Mouse (Mus musculus) embryonic facial prominence, embryonic 11.5 days (tissue): ENCODE data around the gene Ctsa. TPM values are rescaled to one million over a fixed set of nuclear protein-coding genes. Genes with fewer than 3 reads are reported as not detected.
A peak's percentile ranks its signal among the peaks of the same experiment; 100 is the strongest.
"Not testable (repeated sequence)": the region's sequence is repeated elsewhere in the genome, so short reads cannot be mapped to it uniquely, and the experiment has no call there.

ENCODE experiments used
- ATAC-seq: fragments of 200-750 bp; cut with Nextera tagmentation; replicated peaks from 2 replicates; pipeline ENCODE4 v1.8.0; 2017; ENCODE audit warnings: low read depth; ENCODE audit not compliant: insufficient number of reproducible peaks, low FRiP score, low TSS enrichment
- DNase-seq: peaks from one replicate; pipeline ENCODE4 v3.0.0-alpha.2; 2015; ENCODE audit warnings: low spot score
- H3K27ac ChIP-seq: fragments of 300-500 bp; sonication (generic); replicated peaks from 2 replicates; pipeline ENCODE4 v1.5.1; 2014; ENCODE audit warnings: mild to moderate bottlenecking, low read depth, low read length, control low read depth
- H3K27me3 ChIP-seq: fragments of 300-500 bp; sonication (generic); 2 replicates; pipeline ENCODE4 v1.6.1; 2014; ENCODE audit warnings: mild to moderate bottlenecking, low read length, moderate library complexity, mixed read lengths; ENCODE audit not compliant: control insufficient read depth, insufficient read depth
- H3K36me3 ChIP-seq: fragments of 300-500 bp; sonication (generic); replicated peaks from 2 replicates; pipeline ENCODE4 v1.6.1; 2014; ENCODE audit warnings: low read depth, mild to moderate bottlenecking, low read length, moderate library complexity, mixed read lengths; ENCODE audit not compliant: control insufficient read depth, insufficient read depth
- H3K4me1 ChIP-seq: fragments of 300-500 bp; sonication (generic); 2 replicates; pipeline ENCODE4 v1.6.1; 2014; ENCODE audit warnings: low read length, mixed read lengths; ENCODE audit not compliant: control insufficient read depth, insufficient read depth
- H3K4me2 ChIP-seq: fragments of 300-500 bp; sonication (generic); 2 replicates; pipeline ENCODE4 v1.6.1; 2014; ENCODE audit warnings: low read depth, mild to moderate bottlenecking, control low read depth, low read length, moderate library complexity
- H3K4me3 ChIP-seq: fragments of 300-500 bp; sonication (generic); 2 replicates; pipeline ENCODE4 v1.5.1; 2014; ENCODE audit warnings: low read depth, low read length, control low read depth
- H3K9ac ChIP-seq: fragments of 300-500 bp; sonication (generic); replicated peaks from 2 replicates; pipeline ENCODE4 v1.6.1; 2014; ENCODE audit warnings: mild to moderate bottlenecking, control low read depth, low read length
- H3K9me3 ChIP-seq: fragments of 300-500 bp; sonication (generic); replicated peaks from 2 replicates; pipeline ENCODE4 v1.6.1; 2016; ENCODE audit warnings: mild to moderate bottlenecking, low read length, inconsistent platforms, mixed read lengths; ENCODE audit not compliant: control insufficient read depth
- WGBS: fragments of 180-500 bp; shearing (Covaris S2); extraction: QIAGEN DNeasy Blood & Tissue Kit; methylation state at CpG from one replicate; pipeline ENCODE4 v1.1.7; 2014; 5-methylcytosine and 5-hydroxymethylcytosine counted together
- polyA plus RNA-seq: library from polyadenylated mRNA; unstranded; fragments of >200 nt; fragmentation: Nextera tagmentation; extraction: Ambion mirVana; gene quantifications from 2 replicates; pipeline ENCODE4 v1.2.1, GENCODE M21; 2014

The Ctsa gene
- polyA plus RNA-seq, 1 experiment from 2014 or later = 102 TPM

DNA sequence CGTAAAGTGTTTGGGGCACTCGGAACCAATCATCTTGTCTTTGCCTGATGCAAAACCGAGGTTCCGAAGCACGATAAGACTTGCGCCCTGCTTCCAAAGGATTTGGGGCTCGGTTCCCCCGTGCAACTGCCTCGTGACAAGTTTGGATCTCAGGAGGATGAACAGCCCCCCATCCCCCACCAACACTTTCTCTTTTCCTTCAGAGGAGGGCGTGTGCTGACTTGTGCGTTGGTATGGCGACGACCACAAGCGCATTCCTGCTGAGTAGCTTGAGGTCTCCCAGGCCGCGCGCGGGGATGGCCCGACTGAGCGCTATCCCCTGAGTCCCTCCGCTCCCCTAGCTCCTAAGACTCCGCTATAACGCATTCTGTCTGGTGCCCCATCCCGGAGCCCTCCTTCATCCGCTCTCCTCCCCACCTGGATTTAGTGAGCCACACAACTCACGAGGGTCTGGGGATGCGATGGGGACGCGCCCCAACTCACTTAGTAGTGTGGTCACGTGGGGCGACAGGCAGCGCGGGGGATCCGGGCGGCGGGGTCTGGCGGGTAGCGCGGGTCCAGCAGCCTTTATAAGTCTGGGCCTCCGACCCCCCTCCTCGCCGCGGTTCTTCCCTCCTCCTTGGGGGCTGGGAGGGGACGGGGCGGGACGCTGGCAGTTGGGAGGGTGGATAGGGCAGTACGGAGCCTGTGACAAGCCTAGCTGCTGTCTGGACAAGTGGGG lies 24.6 kb downstream of the Ctsa start, which contains the start of gene Pltp:
Pltp (minus strand) TSS at position 611 of the 721 bp plus-strand sequence.
- WGBS = under 1% methylated on average over 45 of the region's 47 CpGs
- no peaks in the 10 kb centered on the region for H3K36me3 ChIP-seq
- H3K4me1 ChIP-seq = peaks cover 4% of the 10 kb centered on the region; the same call in 1 of the 2 replicates
- H3K4me3 ChIP-seq = peak within 1 kb of the TSS; percentile 49
- peak; percentile 78 for DNase-seq
- no peaks in the 10 kb centered on the region for H3K9me3 ChIP-seq
- peaks cover 9% of the 10 kb centered on the region; the same call in 1 of the 2 replicates for H3K27me3 ChIP-seq
- H3K27ac ChIP-seq = peak within 1 kb of the TSS; percentile 53
- H3K9ac ChIP-seq = peak within 1 kb of the TSS; percentile 40
- peak within 1 kb of the TSS; percentile 89 for H3K4me2 ChIP-seq
- ATAC-seq = peak; percentile 74

DNA sequence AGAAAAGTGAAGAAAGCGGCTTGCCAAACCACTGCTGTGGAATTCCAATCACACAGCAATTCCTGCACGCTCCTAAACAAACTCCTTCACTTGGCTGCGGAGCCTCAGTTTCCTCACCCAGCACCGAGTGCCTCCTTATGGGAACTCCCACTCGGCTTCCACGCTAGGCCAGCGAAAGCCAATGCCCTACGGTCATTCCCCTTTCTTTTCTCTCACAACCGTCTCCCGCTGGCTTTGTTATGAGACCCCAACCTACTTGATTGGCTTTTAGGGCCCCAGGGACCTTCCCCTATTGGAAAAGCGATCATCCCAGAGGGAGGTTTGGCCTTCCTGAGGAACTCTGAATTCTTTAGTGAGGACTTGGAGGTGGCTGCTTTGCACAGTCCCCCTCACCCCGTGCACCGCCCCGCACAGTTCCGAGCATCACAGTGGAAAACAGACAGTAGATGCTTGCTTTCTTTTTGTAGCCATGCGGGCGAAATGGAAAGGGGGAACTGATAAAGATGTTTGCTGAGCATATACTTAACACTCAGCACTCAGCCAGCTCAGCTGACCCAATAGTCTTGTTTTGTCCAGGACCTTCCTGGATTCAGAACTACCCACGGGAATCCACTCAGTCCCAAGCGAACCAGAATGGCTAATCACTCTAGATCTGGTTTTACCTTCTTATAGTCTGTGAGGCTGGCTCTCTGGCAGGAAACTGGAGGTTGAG lies 25.3 kb downstream of the Ctsa start:
- under 1% methylated on average over 19 of the region's 19 CpGs for WGBS

GRCm38 (mm10) chr2:164859155-164859554 lies 26.5 kb downstream of the Ctsa start:
- DNase-seq (no peak), ATAC-seq (no peak)
- Histone ChIP-seq H3K4me3 (no peak overlapping the region), H3K9ac (no peak overlapping the region), H3K9me3 (no peaks in the 10 kb centered on the region), H3K27ac (no peak overlapping the region), H3K4me1 (peaks cover 4% of the 10 kb centered on the region; the same call in 1 of the 2 replicates), H3K27me3 (peaks cover 9% of the 10 kb centered on the region; the same call in 1 of the 2 replicates), H3K36me3 (no peaks in the 10 kb centered on the region), H3K4me2 (no peak overlapping the region)
- 53% methylated on average over 2 of the region's 2 CpGs for WGBS

More for the DNA sequence above, 25.3 kb downstream of the Ctsa start:
- no peak for ATAC-seq
- Histone ChIP-seq H3K4me2 (peak overlapping the region; percentile 89), H3K4me3 (peak overlapping the region; percentile 49), H3K9me3 (no peaks in the 10 kb centered on the region), H3K4me1 (peaks cover 4% of the 10 kb centered on the region; the same call in 1 of the 2 replicates), H3K27me3 (peaks cover 9% of the 10 kb centered on the region; the same call in 1 of the 2 replicates), H3K27ac (no peak overlapping the region), H3K9ac (peak overlapping the region; percentile 40), H3K36me3 (no peaks in the 10 kb centered on the region)
- peak; percentile 43 for DNase-seq

- Histone ChIP-seq H3K4me1 (peaks cover 4% of the 10 kb centered on the region; the same call in 1 of the 2 replicates), H3K4me3 (no peak overlapping the region), H3K36me3 (no peaks in the 10 kb centered on the region), H3K9me3 (no peaks in the 10 kb centered on the region), H3K9ac (no peak overlapping the region), H3K27me3 (peaks cover 7% of the 10 kb centered on the region; the same call in 1 of the 2 replicates), H3K27ac (no peak overlapping the region), H3K4me2 (no peak overlapping the region)
- ATAC-seq (no peak), DNase-seq (no peak)
- 52% methylated on average over 9 of the region's 9 CpGs for WGBS
Measured at GRCm38 (mm10) chr2:164859640-164860432, 27.2 kb downstream of the Ctsa start.

DNA sequence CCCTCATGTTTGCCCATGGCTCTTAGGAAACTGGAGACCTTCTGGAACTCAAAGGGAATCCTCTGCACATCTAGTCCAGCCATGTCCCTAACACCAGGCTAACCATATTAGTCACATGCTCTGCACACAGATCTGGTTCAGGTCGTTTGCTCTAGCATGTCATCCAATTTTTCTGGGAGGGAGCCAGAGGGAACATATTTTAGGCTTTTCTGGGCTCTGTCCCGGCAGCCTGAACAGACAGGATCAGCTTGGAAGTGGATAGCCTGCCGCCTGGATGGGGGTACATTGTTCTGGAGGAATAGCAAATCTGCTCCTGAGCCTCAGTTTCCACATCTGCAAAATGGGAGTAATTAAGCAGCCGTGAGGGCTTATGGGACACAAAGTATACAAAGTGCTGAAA lies 28.4 kb downstream of the Ctsa start:
- no peak for ATAC-seq
- DNase-seq = no peak
- H3K4me3 ChIP-seq = no peak overlapping the region
- H3K4me2 ChIP-seq = no peak overlapping the region
- H3K36me3 ChIP-seq = no peaks in the 10 kb centered on the region
- no peak overlapping the region for H3K9ac ChIP-seq
- peaks cover 7% of the 10 kb centered on the region; the same call in 1 of the 2 replicates for H3K27me3 ChIP-seq
- WGBS = 77% methylated on average over 4 of the region's 4 CpGs
- no peaks in the 10 kb centered on the region for H3K9me3 ChIP-seq
- peaks cover 4% of the 10 kb centered on the region; the same call in 1 of the 2 replicates for H3K4me1 ChIP-seq
- no peak overlapping the region for H3K27ac ChIP-seq

GRCm38 (mm10) chr2:164862179-164862861 lies 29.6 kb downstream of the Ctsa start:
- Histone ChIP-seq H3K9me3 (no peaks in the 10 kb centered on the region), H3K27me3 (no peaks in the 10 kb centered on the region), H3K4me3 (no peak overlapping the region), H3K36me3 (no peaks in the 10 kb centered on the region), H3K27ac (no peak overlapping the region), H3K4me1 (no peaks in the 10 kb centered on the region), H3K4me2 (no peak overlapping the region), H3K9ac (no peak overlapping the region)
- 45% methylated on average over 9 of the region's 9 CpGs for WGBS
- DNase-seq (peak; percentile 67), ATAC-seq (no peak)

DNA sequence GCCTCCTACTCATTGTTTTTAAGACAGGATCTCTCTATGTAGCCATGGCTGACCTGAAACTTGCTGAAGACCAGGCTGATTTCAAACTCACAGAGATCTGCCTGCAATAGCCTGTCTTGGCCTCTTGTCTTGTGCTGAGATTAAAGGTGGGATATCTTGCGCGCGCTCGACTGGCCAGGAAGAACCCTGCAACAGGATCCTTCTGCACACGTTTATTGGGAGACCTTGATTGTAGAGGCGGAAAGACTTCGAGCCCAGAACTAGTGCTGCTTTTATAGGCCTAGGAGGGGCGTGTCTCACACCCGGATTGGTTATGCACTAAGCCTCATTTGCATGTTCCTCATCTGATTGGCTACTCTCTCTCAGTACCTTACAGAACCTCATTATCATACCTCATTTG lies 30.7 kb downstream of the Ctsa start:
- WGBS = 91% methylated on average over 7 of the region's 9 CpGs
- not testable (repeated sequence) for H3K4me1 ChIP-seq, H3K9me3 ChIP-seq, H3K4me2 ChIP-seq, H3K4me3 ChIP-seq, DNase-seq, ATAC-seq, H3K27ac ChIP-seq, H3K27me3 ChIP-seq, H3K36me3 ChIP-seq, H3K9ac ChIP-seq
